In the genomic region with DNA sequence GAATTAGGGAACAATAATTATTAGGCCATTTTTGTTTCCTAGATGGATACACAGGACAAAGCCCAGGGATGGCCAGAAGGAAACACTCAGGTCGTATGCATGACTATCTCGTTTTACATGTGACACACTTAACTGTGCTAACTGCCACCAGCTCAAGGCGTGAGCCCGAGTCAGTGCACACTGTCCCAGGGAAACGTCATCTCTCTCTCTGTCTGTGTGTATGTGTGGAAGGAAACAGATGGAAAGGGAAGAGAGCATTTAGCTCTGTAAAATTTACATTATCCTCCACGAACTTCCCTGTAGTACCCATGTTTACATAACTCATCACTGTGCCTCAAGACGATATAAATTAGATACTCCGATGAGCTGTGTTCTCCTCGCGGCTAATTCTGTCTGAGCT, we compare ENCODE assay signal across 19 mouse cellular contexts.
DNase-seq lines count a peak whose midpoint lies in the region; ATAC-seq and TF ChIP-seq lines count a peak whose summit lies in the region.
"Had no signal": no experiment of that assay in that cellular context is flagged by ENCODE, and none has a peak within 500 bp of the region (broad histone marks: within the 10 kb centered on the region; RNA-seq: fewer than 3 reads in every experiment).

No protein-coding gene starts in this region.

- 0 out of 2 replicates have a peak overlapping the region, but pooled peaks have one; percentile 19 for H3K9ac ChIP-seq in midbrain, postnatal 0 days (replicated peaks; ENCODE audit: low read length, poor library complexity, severe bottlenecking)
- no peak overlapping the region for H3K9ac ChIP-seq in midbrain, embryonic 11.5 days (ENCODE audit: low read length)
- H3K9ac ChIP-seq in stomach, embryonic 16.5 days (ENCODE audit: low read length), result no peak overlapping the region
- H3K9ac ChIP-seq: embryonic facial prominence, embryonic 13.5 days; forebrain, embryonic 12.5 days; hindbrain, embryonic 13.5 days had no signal

- WGBS in midbrain, postnatal 0 days, result 57% methylated on average over 10 of the region's 10 CpGs
- 89% methylated on average over 10 of the region's 10 CpGs for WGBS in midbrain, embryonic 11.5 days
- WGBS in stomach, embryonic 16.5 days, result 42% methylated on average over 10 of the region's 10 CpGs
- 40% methylated on average over 10 of the region's 10 CpGs for WGBS in lung, adult 2 months

- H3K27ac ChIP-seq in midbrain, postnatal 0 days (ENCODE audit: low read depth, low read length), result no peak overlapping the region
- no peak overlapping the region for H3K27ac ChIP-seq in midbrain, embryonic 11.5 days (ENCODE audit: low read depth, low read length)
- H3K27ac ChIP-seq in stomach, embryonic 16.5 days (ENCODE audit: low read length), result peak overlapping the region; percentile 53; the same call in 1 of the 2 replicates
- H3K27ac ChIP-seq: embryonic facial prominence, embryonic 13.5 days; forebrain, embryonic 12.5 days; heart, embryonic 10.5 days; hindbrain, embryonic 13.5 days had no signal

- no peak overlapping the region for H3K4me2 ChIP-seq in midbrain, postnatal 0 days (ENCODE audit: low read depth, low read length, poor library complexity, severe bottlenecking)
- H3K4me2 ChIP-seq in midbrain, embryonic 11.5 days, result no peak overlapping the region
- no peak overlapping the region for H3K4me2 ChIP-seq in stomach, embryonic 16.5 days (ENCODE audit: low read depth, low read length)
- H3K4me2 ChIP-seq: embryonic facial prominence, embryonic 13.5 days; forebrain, embryonic 12.5 days; hindbrain, embryonic 13.5 days had no signal

- intact Hi-C loops in heart, postnatal 36 days (cut with DNase I), result no loop called here

- peak; percentile 39 for DNase-seq in heart, adult 11 months
- DNase-seq in heart, postnatal 36 days, result no peak
- DNase-seq in midbrain, postnatal 0 days (ENCODE audit: low spot score), result no peak
- DNase-seq in midbrain, embryonic 11.5 days (ENCODE audit: low spot score, missing footprints), result no peak
- DNase-seq in lung, adult 2 months, result no peak
- DNase-seq in cerebellum, adult 18-20 months, result no peak
- DNase-seq: adrenal gland, postnatal 10 days; cerebellum, adult 11-12 months; cerebellum, adult 9-11 months; cerebellum, postnatal 36 days; gastrocnemius, postnatal 36 days; heart, adult 18-20 months; heart, postnatal 10 days had no signal

- ATAC-seq in midbrain, postnatal 0 days (ENCODE audit: low FRiP score), result no peak
- ATAC-seq in midbrain, embryonic 11.5 days (ENCODE audit: low FRiP score), result no peak
- no peak for ATAC-seq in stomach, embryonic 16.5 days (ENCODE audit: insufficient read depth, low FRiP score)
- ATAC-seq: forebrain, embryonic 16.5 days had no signal

- H3K36me3 ChIP-seq in midbrain, postnatal 0 days (ENCODE audit: insufficient read depth, low read length), result no peaks in the 10 kb centered on the region
- no peaks in the 10 kb centered on the region for H3K36me3 ChIP-seq in midbrain, embryonic 11.5 days (ENCODE audit: control insufficient read depth, insufficient read depth, low read length)
- no peaks in the 10 kb centered on the region for H3K36me3 ChIP-seq in stomach, embryonic 16.5 days (ENCODE audit: control insufficient read depth, insufficient read depth, low read length)
- H3K36me3 ChIP-seq: hindbrain, embryonic 13.5 days had no signal

- no peak for TF ChIP-seq POLR2A in lung, adult 2 months (IDR thresholded peaks at IDR 0.05; ENCODE audit: borderline replicate concordance, extremely low read depth, low read depth, low read length)

- no peaks in the 10 kb centered on the region for H3K4me1 ChIP-seq in midbrain, postnatal 0 days (ENCODE audit: insufficient read depth, low read length)
- no peaks in the 10 kb centered on the region for H3K4me1 ChIP-seq in midbrain, embryonic 11.5 days (ENCODE audit: control insufficient read depth, insufficient read depth, low read length)
- H3K4me1 ChIP-seq in stomach, embryonic 16.5 days (ENCODE audit: control insufficient read depth, insufficient read depth, low read length), result peaks cover 14% of the 10 kb centered on the region
- H3K4me1 ChIP-seq in lung, adult 2 months (ENCODE audit: control insufficient read depth, insufficient read depth, low read length), result no peaks in the 10 kb centered on the region

- no peak overlapping the region for H3K4me3 ChIP-seq in midbrain, postnatal 0 days (ENCODE audit: low read depth, low read length)
- H3K4me3 ChIP-seq in midbrain, embryonic 11.5 days (ENCODE audit: low read depth, low read length), result no peak overlapping the region
- H3K4me3 ChIP-seq in stomach, embryonic 16.5 days (replicated peaks; ENCODE audit: low read length), result no peak overlapping the region
- H3K4me3 ChIP-seq in lung, adult 2 months (replicated peaks; ENCODE audit: extremely low read depth, low read depth, low read length), result no peak overlapping the region
- H3K4me3 ChIP-seq: embryonic facial prominence, embryonic 13.5 days; forebrain, embryonic 12.5 days; heart, embryonic 10.5 days; hindbrain, embryonic 13.5 days had no signal

- no peak for TF ChIP-seq CTCF in midbrain, postnatal 0 days (IDR thresholded peaks at IDR 0.05)
- TF ChIP-seq CTCF in lung, adult 2 months (IDR thresholded peaks at IDR 0.05; ENCODE audit: insufficient read depth, low read length), result no peak

- no peaks in the 10 kb centered on the region for H3K27me3 ChIP-seq in midbrain, postnatal 0 days (ENCODE audit: insufficient read depth, low read length)
- no peaks in the 10 kb centered on the region for H3K27me3 ChIP-seq in midbrain, embryonic 11.5 days (ENCODE audit: control insufficient read depth, insufficient read depth, low read length)
- no peaks in the 10 kb centered on the region for H3K27me3 ChIP-seq in stomach, embryonic 16.5 days (ENCODE audit: control insufficient read depth, insufficient read depth, low read length)
- H3K27me3 ChIP-seq: embryonic facial prominence, embryonic 13.5 days; forebrain, embryonic 12.5 days; hindbrain, embryonic 13.5 days had no signal

- H3K9me3 ChIP-seq in midbrain, postnatal 0 days (ENCODE audit: low read length), result no peaks in the 10 kb centered on the region
- H3K9me3 ChIP-seq in midbrain, embryonic 11.5 days (ENCODE audit: control insufficient read depth, low read length), result no peaks in the 10 kb centered on the region
- H3K9me3 ChIP-seq in stomach, embryonic 16.5 days (replicated peaks; ENCODE audit: control insufficient read depth, low read length), result no peaks in the 10 kb centered on the region
- H3K9me3 ChIP-seq: embryonic facial prominence, embryonic 13.5 days; forebrain, embryonic 12.5 days; heart, embryonic 10.5 days; hindbrain, embryonic 13.5 days had no signal
